Mouse (Mus musculus) heart, adult 10 weeks (tissue): ENCODE measurements around the gene Ermard. TPM values are rescaled to one million over a fixed set of nuclear protein-coding genes. Genes with fewer than 3 reads are reported as not detected.

Experiments
- polyA plus RNA-seq: library from polyadenylated mRNA; stranded (reverse); fragments of 350-450 nt; fragmentation: Illumina TruSeq; extraction: RNeasy Lipid Tissue Mini Kit (QIAGEN cat#74804); gene quantifications from one replicate; pipeline ENCODE4 v1.2.3, GENCODE M21; 2014; ENCODE audit warnings: low read depth, low replicate concordance

The Ermard gene
- 34.4 TPM for polyA plus RNA-seq

GRCm38 (mm10) chr17:15041175-15041729, at the start of gene Ermard, which contains the start of the genes Tcte3 and Gm3448:
Gene Ermard (plus strand): TSS chr17:15041208.
Gene Tcte3 (minus strand): TSS chr17:15041488.
Gene Gm3448 (minus strand): TSS chr17:15041537.

GRCm38 (mm10) chr17:15009706-15010413, 31.1 kb upstream of the Ermard start, which contains the start of gene Gm3435:
Gene Gm3435 (plus strand): TSS chr17:15010176.

Other genes with a start within 250 kb of the Ermard start
- 1.2 TPM for gene Wdr27, start 98.0 kb upstream of the Ermard start, polyA plus RNA-seq
- gene 1600012H06Rik, start 98.0 kb upstream of the Ermard start, polyA plus RNA-seq, result 16.8 TPM
- 49.5 TPM for gene Phf10, start 79.9 kb upstream of the Ermard start, polyA plus RNA-seq
- 6.4 TPM for gene 9030025P20Rik, start 62.7 kb upstream of the Ermard start, polyA plus RNA-seq
- not detected for gene Gm3417, start 62.4 kb upstream of the Ermard start, polyA plus RNA-seq
- gene Gm3435, start 31.0 kb upstream of the Ermard start, polyA plus RNA-seq, result 3.4 TPM
- not detected for gene Tcte3, start 280 bp downstream of the Ermard start, polyA plus RNA-seq
- gene Gm3448, start 329 bp downstream of the Ermard start, polyA plus RNA-seq, result 0.52 TPM